Mouse (Mus musculus) heart, postnatal 0 days (tissue): ENCODE results near the gene Zbed5. TPM values are rescaled to one million over a fixed set of nuclear protein-coding genes. Genes with fewer than 3 reads are reported as not detected.
"Not testable (repeated sequence)": the region's sequence is repeated elsewhere in the genome, so short reads cannot be mapped to it uniquely, and the experiment has no call there.

ENCODE experiments used
- ATAC-seq: fragments of 200-750 bp; cut with Nextera tagmentation; 2 replicates; pipeline ENCODE4 v1.8.0; 2017; ENCODE audit warnings: low read depth, moderate number of reproducible peaks, moderate library complexity; ENCODE audit not compliant: insufficient read depth
- DNase-seq: peaks from one replicate; pipeline ENCODE4 v3.0.0-alpha.2; 2016; ENCODE audit warnings: low spot score
- H3K27ac ChIP-seq: fragments of 300-500 bp; sonication (generic); 2 replicates; pipeline ENCODE4 v1.5.1; 2014; ENCODE audit warnings: low read depth, mild to moderate bottlenecking
- H3K27me3 ChIP-seq: fragments of 300-500 bp; sonication (generic); 2 replicates; pipeline ENCODE4 v1.6.1; 2014; ENCODE audit warnings: low read length, mixed read lengths; ENCODE audit not compliant: control insufficient read depth, insufficient read depth
- H3K36me3 ChIP-seq: fragments of 300-500 bp; sonication (generic); replicated peaks from 2 replicates; pipeline ENCODE4 v1.6.1; 2014; ENCODE audit warnings: low read length, mixed read lengths; ENCODE audit not compliant: control insufficient read depth, insufficient read depth
- H3K4me1 ChIP-seq: fragments of 300-500 bp; sonication (generic); 2 replicates; pipeline ENCODE4 v1.6.1; 2014; ENCODE audit warnings: antibody characterized with exemption; ENCODE audit not compliant: control insufficient read depth, insufficient read depth
- H3K4me2 ChIP-seq: fragments of 300-500 bp; sonication (generic); 2 replicates; pipeline ENCODE4 v1.6.1; 2014; ENCODE audit warnings: low read depth, mild to moderate bottlenecking, low read length, moderate library complexity
- H3K4me3 ChIP-seq: fragments of 300-500 bp; sonication (generic); 2 replicates; pipeline ENCODE4 v1.5.1; 2014; ENCODE audit warnings: low read depth, low read length
- H3K9ac ChIP-seq: fragments of 300-500 bp; sonication (generic); replicated peaks from 2 replicates; pipeline ENCODE4 v1.6.1; 2014; ENCODE audit warnings: low read depth, low read length, mixed read lengths
- H3K9me3 ChIP-seq: fragments of 300-500 bp; sonication (generic); replicated peaks from 2 replicates; pipeline ENCODE4 v1.6.1; 2016; ENCODE audit warnings: low read length; ENCODE audit not compliant: control insufficient read depth
- CTCF ChIP-seq: IDR thresholded peaks from 2 replicates; pipeline ENCODE4 v1.5.1; 2016; ENCODE audit warnings: antibody characterized with exemption, control low read depth, low read depth
- EP300 ChIP-seq: IDR thresholded peaks from 2 replicates; pipeline ENCODE4 v1.6.1; 2016; ENCODE audit warnings: antibody characterized with exemption, low read depth
- WGBS: fragments of 180-500 bp; shearing (Covaris S2); extraction: QIAGEN DNeasy Blood & Tissue Kit; methylation state at CpG from one replicate; pipeline ENCODE4 v1.1.7; 2014; 5-methylcytosine and 5-hydroxymethylcytosine counted together
- polyA plus RNA-seq: library from polyadenylated mRNA; unstranded; fragments of >200 nt; fragmentation: Nextera tagmentation; extraction: Ambion mirVana; gene quantifications from 2 replicates; pipeline ENCODE4 v1.2.1, GENCODE M21; 2015
- total RNA-seq: library from RNA; depleted of rRNA; stranded (reverse); fragments of >200 nt; gene quantifications from 2 replicates; pipeline ENCODE4 v1.2.3, GENCODE M21; 2014; ENCODE audit warnings: low replicate concordance

The Zbed5 gene
- total and polyA plus RNA-seq, 2 experiments from 2014 or later = 1.4 to 1.5 TPM

- Histone ChIP-seq H3K9ac (no peak overlapping the region), H3K9me3 (no peaks in the 10 kb centered on the region), H3K4me1 (peaks cover 5% of the 10 kb centered on the region; the same call in 1 of the 2 replicates), H3K4me3 (no peak overlapping the region), H3K4me2 (no peak overlapping the region), H3K36me3 (no peaks in the 10 kb centered on the region; the same call in 1 of the 2 replicates), H3K27me3 (no peaks in the 10 kb centered on the region), H3K27ac (no peak overlapping the region)
- TF ChIP-seq CTCF = no peak
- TF ChIP-seq EP300 = no peak
- ATAC-seq (no peak), DNase-seq (no peak)
- WGBS = 50% methylated on average over 2 of the region's 2 CpGs
Observed at GRCm38 (mm10) chr5:129940281-129940680, 44.8 kb downstream of the Zbed5 start.

- Histone ChIP-seq H3K27ac (no peak overlapping the region), H3K4me2 (peak overlapping the region; percentile 47), H3K36me3 (no peaks in the 10 kb centered on the region; the same call in 1 of the 2 replicates), H3K9ac (no peak overlapping the region), H3K4me3 (peak overlapping the region; percentile 62), H3K4me1 (peaks cover 5% of the 10 kb centered on the region; the same call in 1 of the 2 replicates), H3K9me3 (no peaks in the 10 kb centered on the region), H3K27me3 (no peaks in the 10 kb centered on the region)
- 0 out of 2 replicates have a peak, but pooled peaks have one; percentile 32 for TF ChIP-seq EP300
- no peak for TF ChIP-seq CTCF
- DNase-seq (no peak), ATAC-seq (no peak)
- WGBS = 6% methylated on average over 9 of the region's 9 CpGs
Observed at GRCm38 (mm10) chr5:129940736-129941494, 45.4 kb downstream of the Zbed5 start.

- Histone ChIP-seq H3K4me2 (peak within 1 kb of the TSS; percentile 69), H3K4me1 (peaks cover 5% of the 10 kb centered on the region; the same call in 1 of the 2 replicates), H3K9me3 (no peaks in the 10 kb centered on the region), H3K9ac (peak within 1 kb of the TSS; percentile 75), H3K4me3 (peak within 1 kb of the TSS; percentile 62), H3K27me3 (no peaks in the 10 kb centered on the region), H3K27ac (peak within 1 kb of the TSS; percentile 76), H3K36me3 (no peaks in the 10 kb centered on the region; the same call in 1 of the 2 replicates)
- WGBS = 1% methylated on average over 54 of the region's 59 CpGs
- ATAC-seq (peak; percentile 94), DNase-seq (peak; percentile 99)
- no peak for TF ChIP-seq EP300
- no peak for TF ChIP-seq CTCF
Observed at GRCm38 (mm10) chr5:129941495-129942045, 46.0 kb downstream of the Zbed5 start, which contains the start of gene Vkorc1l1. TSS of gene Vkorc1l1 (plus strand) at chr5:129941970.

- Histone ChIP-seq H3K27ac (peak overlapping the region; percentile 76), H3K4me3 (peak overlapping the region; percentile 62), H3K9ac (peak overlapping the region; percentile 75), H3K4me2 (peak overlapping the region; percentile 69)
- H3K27me3 ChIP-seq, H3K4me1 ChIP-seq, H3K9me3 ChIP-seq, H3K36me3 ChIP-seq, DNase-seq: not testable (repeated sequence)
- WGBS = 1% methylated on average over 43 of the region's 82 CpGs
- peak; percentile 11 for ATAC-seq
Observed at GRCm38 (mm10) chr5:129942073-129942939, 46.8 kb downstream of the Zbed5 start.

GRCm38 (mm10) chr5:129943402-129943801 lies 47.9 kb downstream of the Zbed5 start:
- Histone ChIP-seq H3K27me3 (no peaks in the 10 kb centered on the region), H3K4me3 (no peak overlapping the region), H3K9me3 (no peaks in the 10 kb centered on the region), H3K27ac (no peak overlapping the region), H3K4me2 (no peak overlapping the region), H3K9ac (no peak overlapping the region), H3K4me1 (peaks cover 5% of the 10 kb centered on the region; the same call in 1 of the 2 replicates), H3K36me3 (peaks cover 5% of the 10 kb centered on the region; the same call in 1 of the 2 replicates)
- 60% methylated on average over 1 of the region's 1 CpGs for WGBS
- DNase-seq (no peak), ATAC-seq (no peak)
- TF ChIP-seq EP300 (no peak), CTCF (no peak)
